Mouse (Mus musculus) heart, adult 2 months (tissue): ENCODE results near the gene Krtap3-1.

ENCODE experiments used
- CTCF ChIP-seq: fragments of 200-600 bp; IDR thresholded peaks from 2 replicates; pipeline ENCODE4 v1.8.1; 2022; ENCODE audit warnings: antibody characterized with exemption, mild to moderate bottlenecking, moderate library complexity
- EP300 ChIP-seq: fragments of 200-500 bp; IDR thresholded peaks from 2 replicates; pipeline ENCODE4 v1.6.1; 2011; ENCODE audit warnings: low read depth, low read length, control low read depth; ENCODE audit not compliant: insufficient read depth

DNA sequence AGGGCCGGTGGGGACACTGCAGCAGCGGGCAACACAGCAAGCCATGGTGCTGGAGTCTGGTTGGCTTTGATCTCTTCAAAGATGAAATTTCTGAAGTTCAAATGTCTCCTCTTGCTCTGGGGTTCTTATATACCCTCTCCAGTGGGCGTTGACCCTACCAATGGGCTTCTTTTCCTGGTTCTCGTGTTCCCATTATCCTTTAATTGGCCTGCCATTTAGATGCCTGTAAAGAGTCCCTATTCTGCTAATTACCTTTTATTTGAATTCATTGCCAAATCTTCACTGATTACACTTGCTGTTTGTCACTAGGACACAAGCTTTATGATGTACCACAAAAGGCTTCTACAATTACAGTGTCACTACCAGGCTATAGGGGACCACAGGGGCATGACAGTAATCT is 15.7 kb downstream of the Krtap3-1 start, which contains the start of gene Krtap3-3:
- TF ChIP-seq EP300 (no peak), CTCF (no peak)
